Mouse (Mus musculus): Measurements from ENCODE around the gene Amy2a2. TPM values are rescaled to one million over a fixed set of nuclear protein-coding genes. Genes with fewer than 3 reads are reported as not detected.

The Amy2a2 gene
- not detected in 2 replicates for polyA plus RNA-seq (2012; rRNA removed)

DNA sequence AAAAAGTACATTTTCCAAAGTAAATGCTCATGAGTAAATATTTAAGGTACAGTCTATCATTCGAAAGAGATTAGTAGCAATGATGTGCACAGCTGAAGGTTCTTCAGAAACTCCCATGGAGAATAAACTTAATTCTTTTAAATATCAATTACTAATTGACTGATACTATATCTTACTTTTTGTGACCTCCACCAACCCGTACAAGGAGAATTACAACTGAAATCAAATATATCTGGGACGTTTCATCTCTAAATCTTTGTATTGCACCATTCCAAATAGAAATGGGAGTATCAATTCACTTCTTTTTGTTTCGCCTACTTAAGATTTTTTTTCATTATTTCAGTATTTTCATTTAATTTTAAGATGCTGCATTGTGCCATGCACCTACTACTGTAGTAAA, at the start of gene Amy2a2:
Gene Amy2a2, minus strand, starts transcription at position 101 of the 400 bp plus-strand sequence.

DNA sequence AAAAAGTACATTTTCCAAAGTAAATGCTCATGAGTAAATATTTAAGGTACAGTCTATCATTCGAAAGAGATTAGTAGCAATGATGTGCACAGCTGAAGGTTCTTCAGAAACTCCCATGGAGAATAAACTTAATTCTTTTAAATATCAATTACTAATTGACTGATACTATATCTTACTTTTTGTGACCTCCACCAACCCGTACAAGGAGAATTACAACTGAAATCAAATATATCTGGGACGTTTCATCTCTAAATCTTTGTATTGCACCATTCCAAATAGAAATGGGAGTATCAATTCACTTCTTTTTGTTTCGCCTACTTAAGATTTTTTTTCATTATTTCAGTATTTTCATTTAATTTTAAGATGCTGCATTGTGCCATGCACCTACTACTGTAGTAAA, 32.5 kb downstream of the Amy2a2 start, which contains the start of gene Amy2a3:
Gene Amy2a3, minus strand, starts transcription at position 101 of the 400 bp plus-strand sequence.

Other genes starting within 250 kb of the Amy2a2 start
- 0.01 and 0.06 TPM in 2 replicates for gene Amy2a5, start 97.8 kb downstream of the Amy2a2 start, polyA plus RNA-seq (2012; rRNA removed)
- not detected in 2 replicates for gene Amy2a4, start 65.2 kb downstream of the Amy2a2 start, polyA plus RNA-seq (2012; rRNA removed)
- gene Amy2a3, start 32.6 kb downstream of the Amy2a2 start, polyA plus RNA-seq (2012; rRNA removed): not detected in 2 replicates
- 0.05 TPM in 1 of 2 replicates, not detected in the other for gene Amy2a1, start 175.8 kb upstream of the Amy2a2 start, polyA plus RNA-seq (2012; rRNA removed)